Mouse (Mus musculus) lung, embryonic 14.5 days (tissue): ENCODE results near the gene Msh5. TPM values are rescaled to one million over a fixed set of nuclear protein-coding genes. Genes with fewer than 3 reads are reported as not detected.

Experiments used
- ATAC-seq: fragments of 200-750 bp; cut with Nextera tagmentation; 2 replicates; pipeline ENCODE4 v1.8.0; 2017; ENCODE audit warnings: mild to moderate bottlenecking, moderate TSS enrichment, moderate library complexity; ENCODE audit not compliant: insufficient read depth
- DNase-seq: peaks from one replicate; pipeline ENCODE4 v3.0.0-alpha.2; 2015
- H3K27ac ChIP-seq: fragments of 300-500 bp; sonication (generic); 2 replicates; pipeline ENCODE4 v1.5.1; 2014; ENCODE audit warnings: low read depth, mild to moderate bottlenecking, moderate library complexity
- H3K27me3 ChIP-seq: fragments of 300-500 bp; sonication (generic); 2 replicates; pipeline ENCODE4 v1.6.1; 2014; ENCODE audit warnings: low read length, control low read depth; ENCODE audit not compliant: insufficient read depth
- H3K36me3 ChIP-seq: fragments of 300-500 bp; sonication (generic); 2 replicates; pipeline ENCODE4 v1.6.1; 2014; ENCODE audit warnings: control low read depth; ENCODE audit not compliant: insufficient read depth
- H3K4me1 ChIP-seq: fragments of 300-500 bp; sonication (generic); 2 replicates; pipeline ENCODE4 v1.6.1; 2014; ENCODE audit warnings: antibody characterized with exemption, control low read depth; ENCODE audit not compliant: insufficient read depth
- H3K4me2 ChIP-seq: fragments of 300-500 bp; sonication (generic); 2 replicates; pipeline ENCODE4 v1.6.1; 2014; ENCODE audit warnings: mild to moderate bottlenecking
- H3K4me3 ChIP-seq: fragments of 300-500 bp; sonication (generic); 2 replicates; pipeline ENCODE4 v1.5.1; 2014; ENCODE audit warnings: low read depth, low read length
- H3K9ac ChIP-seq: fragments of 300-500 bp; sonication (generic); 2 replicates; pipeline ENCODE4 v1.6.1; 2014
- H3K9me3 ChIP-seq: fragments of 300-500 bp; sonication (generic); 2 replicates; pipeline ENCODE4 v1.6.1; 2016; ENCODE audit warnings: low read depth, low read length, control low read depth
- CTCF ChIP-seq: IDR thresholded peaks from 2 replicates; pipeline ENCODE4 v1.5.1; 2016; ENCODE audit warnings: antibody characterized with exemption, low read depth
- WGBS: fragments of 180-500 bp; shearing (Covaris S2); extraction: QIAGEN DNeasy Blood & Tissue Kit; methylation state at CpG from one replicate; pipeline ENCODE4 v1.1.7; 2014; 5-methylcytosine and 5-hydroxymethylcytosine counted together
- polyA plus RNA-seq: library from polyadenylated mRNA; unstranded; fragments of >200 nt; fragmentation: Nextera tagmentation; extraction: Ambion mirVana; gene quantifications from 2 replicates; pipeline ENCODE4 v1.2.1, GENCODE M21; 2014

The Msh5 gene
- polyA plus RNA-seq, 1 experiment from 2014 or later = 4.6 TPM

DNA sequence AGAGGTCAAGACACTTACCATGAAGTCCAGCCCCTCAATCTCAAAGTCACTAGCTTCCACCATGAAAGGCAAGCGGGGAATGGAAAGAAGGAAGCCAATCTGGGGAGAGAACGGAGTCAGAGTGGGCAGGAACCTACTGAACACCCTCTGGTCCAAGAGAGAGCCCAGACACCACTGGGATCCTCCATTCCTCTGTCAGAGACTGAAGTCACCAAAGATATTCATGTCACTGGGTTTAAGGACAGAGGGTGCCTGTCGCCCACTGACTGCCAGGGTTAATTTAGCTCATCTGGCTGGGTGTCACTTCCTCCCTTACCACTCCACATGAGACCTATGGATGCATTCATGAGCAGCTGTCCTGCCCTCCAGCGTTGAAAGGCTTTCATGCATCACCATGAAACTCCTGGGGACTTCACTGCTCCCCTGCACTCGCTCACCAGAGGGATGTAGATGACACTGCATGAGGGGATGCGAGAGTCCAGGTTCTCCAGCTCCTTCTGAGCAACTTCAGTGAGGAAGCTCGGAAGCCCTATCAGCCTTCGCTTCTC, 14.1 kb downstream of the Msh5 start:
- peak; percentile 8; the same call in 1 of the 2 replicates for TF ChIP-seq CTCF
- Histone ChIP-seq H3K9me3 (no peaks in the 10 kb centered on the region), H3K27ac (no peak overlapping the region), H3K4me3 (no peak overlapping the region), H3K4me2 (no peak overlapping the region), H3K36me3 (no peaks in the 10 kb centered on the region), H3K9ac (no peak overlapping the region), H3K4me1 (no peaks in the 10 kb centered on the region), H3K27me3 (no peaks in the 10 kb centered on the region)
- no peak for ATAC-seq
- WGBS = 68% methylated on average over 8 of the region's 8 CpGs
- no peak for DNase-seq

- H3K27me3 ChIP-seq = no peaks in the 10 kb centered on the region
- H3K27ac ChIP-seq = no peak overlapping the region
- no peak overlapping the region for H3K4me2 ChIP-seq
- H3K4me3 ChIP-seq = no peak overlapping the region
- no peaks in the 10 kb centered on the region for H3K9me3 ChIP-seq
- H3K9ac ChIP-seq = no peak overlapping the region
- no peaks in the 10 kb centered on the region for H3K36me3 ChIP-seq
- ATAC-seq (no peak), DNase-seq (no peak)
- TF ChIP-seq CTCF = no peak
- WGBS = 65% methylated on average over 7 of the region's 7 CpGs
- no peaks in the 10 kb centered on the region for H3K4me1 ChIP-seq
Measured at GRCm38 (mm10) chr17:35031880-35032279, 14.7 kb downstream of the Msh5 start.

DNA sequence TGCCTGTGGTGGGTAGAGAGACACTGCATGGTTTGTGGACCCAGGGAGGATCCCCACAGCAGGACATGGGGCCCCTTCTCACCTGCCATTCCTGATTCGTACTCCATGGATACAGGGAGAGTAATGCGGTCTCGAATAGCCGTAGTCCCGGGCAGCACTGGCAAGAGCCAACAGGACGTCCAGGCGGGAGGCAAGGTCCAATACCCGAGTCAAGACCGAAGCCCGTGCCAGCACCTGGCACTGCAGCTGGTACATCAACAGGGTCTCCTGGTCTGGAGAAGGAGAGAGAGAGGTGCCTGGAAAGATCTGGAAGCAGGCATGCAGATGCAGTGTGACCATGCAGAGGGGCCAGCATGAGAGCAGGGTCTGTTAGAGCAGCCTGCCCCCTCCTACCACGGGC, 15.3 kb downstream of the Msh5 start:
- H3K4me2 ChIP-seq = no peak overlapping the region
- no peaks in the 10 kb centered on the region; the same call in 1 of the 2 replicates for H3K4me1 ChIP-seq
- H3K27ac ChIP-seq = no peak overlapping the region
- H3K4me3 ChIP-seq = no peak overlapping the region
- H3K36me3 ChIP-seq = no peaks in the 10 kb centered on the region
- no peak for ATAC-seq
- WGBS = 83% methylated on average over 11 of the region's 11 CpGs
- no peaks in the 10 kb centered on the region for H3K27me3 ChIP-seq
- no peaks in the 10 kb centered on the region for H3K9me3 ChIP-seq
- H3K9ac ChIP-seq = no peak overlapping the region
- no peak for TF ChIP-seq CTCF
- DNase-seq = no peak

DNA sequence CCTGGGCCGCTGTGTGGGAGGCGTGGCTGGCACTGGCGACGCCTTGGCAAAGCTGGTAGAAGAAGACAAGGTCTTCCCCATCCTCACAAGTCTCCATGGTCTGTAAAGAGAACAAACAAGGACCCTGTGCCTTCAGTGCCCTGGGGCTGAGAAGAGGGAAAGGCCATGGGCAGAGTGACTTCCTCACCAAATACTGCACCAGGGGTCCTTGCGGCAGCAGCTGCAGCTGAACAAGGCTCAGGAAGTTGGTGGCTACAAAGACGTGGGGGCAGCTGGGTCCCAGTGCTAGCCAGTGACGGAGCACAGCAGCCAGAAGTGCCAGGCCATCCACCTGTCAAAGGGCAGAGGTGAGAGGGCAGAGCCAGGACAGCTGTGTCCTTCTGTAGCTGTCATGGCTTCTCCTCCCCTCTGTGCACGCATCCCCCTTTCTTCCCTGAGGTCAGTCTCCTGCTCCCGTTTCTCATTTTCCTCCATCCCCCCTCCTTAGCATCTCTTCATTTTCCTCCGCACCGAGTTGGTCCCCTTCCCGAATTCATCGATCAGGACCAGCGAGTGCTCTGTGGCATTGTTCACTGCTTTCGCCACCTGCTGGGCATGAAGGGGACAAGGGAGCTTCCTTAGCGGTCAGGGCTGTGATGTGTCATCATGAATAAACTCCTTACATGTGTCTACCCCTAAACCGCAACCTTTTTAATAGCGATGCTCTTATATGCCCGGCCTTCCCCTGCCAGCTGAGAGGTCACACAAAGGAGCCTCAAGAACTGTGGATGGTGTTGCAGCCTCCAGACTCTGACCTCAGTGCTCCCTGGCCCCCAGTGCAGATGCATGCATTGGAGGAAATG, 16.6 kb downstream of the Msh5 start:
- Histone ChIP-seq H3K27me3 (no peaks in the 10 kb centered on the region), H3K9me3 (no peaks in the 10 kb centered on the region), H3K9ac (no peak overlapping the region), H3K4me1 (peaks cover 4% of the 10 kb centered on the region; the same call in 1 of the 2 replicates), H3K4me3 (no peak overlapping the region), H3K27ac (no peak overlapping the region), H3K4me2 (no peak overlapping the region), H3K36me3 (no peaks in the 10 kb centered on the region)
- WGBS = 30% methylated on average over 19 of the region's 19 CpGs
- TF ChIP-seq CTCF = peak; percentile 66
- ATAC-seq = no peak
- DNase-seq = peak; percentile 41

DNA sequence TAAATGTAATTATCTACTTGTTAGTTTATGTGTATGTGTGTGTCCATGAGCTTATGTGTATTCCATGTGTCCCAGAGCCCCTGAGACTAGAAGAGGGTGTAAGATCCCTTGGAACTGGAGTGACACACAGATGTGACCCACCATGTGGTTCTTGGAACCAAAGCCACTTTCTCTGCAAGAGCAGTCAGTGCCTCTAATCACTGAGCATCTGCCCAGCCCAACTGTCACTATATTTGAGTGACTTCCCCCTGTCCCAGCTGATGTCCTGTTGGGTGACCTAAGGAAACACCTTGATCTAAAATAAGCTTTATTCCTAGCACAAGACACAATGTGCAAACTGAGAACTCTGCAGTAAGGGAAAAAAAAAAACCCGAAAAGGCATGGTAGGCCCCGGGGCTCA, 18.2 kb downstream of the Msh5 start:
- H3K4me2 ChIP-seq = no peak overlapping the region
- no peaks in the 10 kb centered on the region for H3K9me3 ChIP-seq
- no peak overlapping the region for H3K9ac ChIP-seq
- no peak overlapping the region for H3K27ac ChIP-seq
- no peak overlapping the region for H3K4me3 ChIP-seq
- ATAC-seq (no peak), DNase-seq (no peak)
- H3K36me3 ChIP-seq = no peaks in the 10 kb centered on the region
- 72% methylated on average over 2 of the region's 2 CpGs for WGBS
- peaks cover 4% of the 10 kb centered on the region; the same call in 1 of the 2 replicates for H3K4me1 ChIP-seq
- no peak for TF ChIP-seq CTCF
- no peaks in the 10 kb centered on the region for H3K27me3 ChIP-seq

- no peak for TF ChIP-seq CTCF
- peak; percentile 86 for ATAC-seq
- H3K4me3 ChIP-seq = peak within 1 kb of the TSS; percentile 17; the same call in 1 of the 2 replicates
- peak within 1 kb of the TSS; percentile 73 for H3K27ac ChIP-seq
- WGBS = 40% methylated on average over 13 of the region's 13 CpGs
- H3K4me1 ChIP-seq = peaks cover 4% of the 10 kb centered on the region; the same call in 1 of the 2 replicates
- H3K36me3 ChIP-seq = no peaks in the 10 kb centered on the region
- peak; percentile 82 for DNase-seq
- peak within 1 kb of the TSS; percentile 36 for H3K4me2 ChIP-seq
- H3K9ac ChIP-seq = peak within 1 kb of the TSS; percentile 1; the same call in 1 of the 2 replicates
- H3K9me3 ChIP-seq = no peaks in the 10 kb centered on the region
- H3K27me3 ChIP-seq = no peaks in the 10 kb centered on the region
Measured at GRCm38 (mm10) chr17:35027277-35028068, 19.1 kb downstream of the Msh5 start, which contains the start of gene Sapcd1. Gene Sapcd1, minus strand, starts transcription at chr17:35028016.
